Mouse (Mus musculus): ENCODE measurements at regions not wholly inside any gene's neighbourhood (a gene's known extent, or its start where the extent isn't known, plus 50 kb on each side); places are given as distances from the start of the nearest gene placed in this dataset.

GRCm38 (mm10) chr7:123907946-123908840 is 74.5 kb upstream of the Hs3st4 start:
- no peak for DNase-seq (ENCODE audit: low read depth, low spot score)

GRCm38 (mm10) chr7:123921461-123921860 is 61.2 kb upstream of the Hs3st4 start:
- DNase-seq (ENCODE audit: low read depth, low spot score), result no peak

GRCm38 (mm10) chr7:123932486-123932885 is 50.2 kb upstream of the Hs3st4 start:
- DNase-seq (ENCODE audit: low read depth, low spot score), result no peak

Data from 3T3-L1 (cell line).